Mouse (Mus musculus) brain, embryonic 14.5 days (tissue): ENCODE data around the gene Gm49661.

Source experiments
- CTCF ChIP-seq: fragments of 200-500 bp; IDR thresholded peaks from 2 replicates; pipeline ENCODE4 v1.5.1; 2012; ENCODE audit warnings: inconsistent platforms, mild to moderate bottlenecking, moderate library complexity, borderline replicate concordance; ENCODE audit not compliant: insufficient read depth, insufficient read length; ENCODE audit errors: extremely low read depth
- POLR2A ChIP-seq: fragments of 200-500 bp; IDR thresholded peaks from 2 replicates; pipeline ENCODE4 v1.6.1; 2012; ENCODE audit warnings: mild to moderate bottlenecking, inconsistent platforms, borderline replicate concordance; ENCODE audit not compliant: poor library complexity, insufficient read depth, insufficient read length, severe bottlenecking; ENCODE audit errors: extremely low read depth

- TF ChIP-seq CTCF (no peak), POLR2A (no peak)
These were observed 2.6 kb downstream of the Gm49661 start for GRCm38 (mm10) chr8:84966603-84967002.
